Mouse (Mus musculus): ENCODE measurements at regions not wholly inside any gene's neighbourhood (a gene's known extent, or its start where the extent isn't known, plus 50 kb on each side); places are given as distances from the start of the nearest gene placed in this dataset.

GRCm38 (mm10) chr6:11534930-11535880, 372.1 kb downstream of the Ndufa4 start:
- Histone ChIP-seq H3K4me3 (ENCODE audit: low read depth, low read length) (no peak overlapping the region), H3K4me1 (ENCODE audit: control insufficient read depth, insufficient read depth) (no peaks in the 10 kb centered on the region), H3K9ac (replicated peaks; ENCODE audit: low read depth, low read length) (no peak overlapping the region), H3K36me3 (replicated peaks; ENCODE audit: control insufficient read depth, insufficient read depth, low read length) (no peaks in the 10 kb centered on the region), H3K4me2 (ENCODE audit: low read depth, low read length) (no peak overlapping the region), H3K27me3 (ENCODE audit: control insufficient read depth, insufficient read depth, low read length) (no peaks in the 10 kb centered on the region), H3K27ac (ENCODE audit: low read depth) (no peak overlapping the region), H3K9me3 (replicated peaks; ENCODE audit: control insufficient read depth, low read length) (no peaks in the 10 kb centered on the region)
- no peak for ATAC-seq (ENCODE audit: insufficient read depth, low read depth)
- 72% methylated on average over 8 of the region's 8 CpGs for WGBS
- no peak for TF ChIP-seq CTCF (IDR thresholded peaks at IDR 0.05; ENCODE audit: low read depth)
- no peak for TF ChIP-seq EP300 (IDR thresholded peaks at IDR 0.05; ENCODE audit: low read depth)
- no peak for DNase-seq (ENCODE audit: low spot score)

GRCm38 (mm10) chr6:11503136-11503535, 404.2 kb downstream of the Ndufa4 start:
- WGBS: 65% methylated on average over 2 of the region's 2 CpGs
- no peaks in the 10 kb centered on the region for H3K9me3 ChIP-seq (replicated peaks; ENCODE audit: control insufficient read depth, low read length)
- ATAC-seq (ENCODE audit: insufficient read depth, low read depth): no peak
- no peaks in the 10 kb centered on the region for H3K36me3 ChIP-seq (replicated peaks; ENCODE audit: control insufficient read depth, insufficient read depth, low read length)
- H3K4me1 ChIP-seq (ENCODE audit: control insufficient read depth, insufficient read depth): no peaks in the 10 kb centered on the region
- H3K4me2 ChIP-seq (ENCODE audit: low read depth, low read length): no peak overlapping the region
- H3K4me3 ChIP-seq (ENCODE audit: low read depth, low read length): no peak overlapping the region
- H3K9ac ChIP-seq (replicated peaks; ENCODE audit: low read depth, low read length): no peak overlapping the region
- H3K27me3 ChIP-seq (ENCODE audit: control insufficient read depth, insufficient read depth, low read length): no peaks in the 10 kb centered on the region
- TF ChIP-seq CTCF (IDR thresholded peaks at IDR 0.05; ENCODE audit: low read depth) (no peak), EP300 (IDR thresholded peaks at IDR 0.05; ENCODE audit: low read depth) (no peak)
- H3K27ac ChIP-seq (ENCODE audit: low read depth): no peak overlapping the region
- no peak for DNase-seq (ENCODE audit: low spot score)

- H3K4me3 ChIP-seq (ENCODE audit: low read depth, low read length): no peak overlapping the region
- H3K27ac ChIP-seq (ENCODE audit: low read depth): no peak overlapping the region
- no peak overlapping the region for H3K9ac ChIP-seq (replicated peaks; ENCODE audit: low read depth, low read length)
- DNase-seq (ENCODE audit: low spot score): no peak
- ATAC-seq (ENCODE audit: insufficient read depth, low read depth): no peak
- H3K36me3 ChIP-seq (replicated peaks; ENCODE audit: control insufficient read depth, insufficient read depth, low read length): no peaks in the 10 kb centered on the region
- H3K4me1 ChIP-seq (ENCODE audit: control insufficient read depth, insufficient read depth): no peaks in the 10 kb centered on the region
- TF ChIP-seq EP300 (IDR thresholded peaks at IDR 0.05; ENCODE audit: low read depth) (no peak), CTCF (IDR thresholded peaks at IDR 0.05; ENCODE audit: low read depth) (no peak)
- no peaks in the 10 kb centered on the region for H3K9me3 ChIP-seq (replicated peaks; ENCODE audit: control insufficient read depth, low read length)
- H3K27me3 ChIP-seq (ENCODE audit: control insufficient read depth, insufficient read depth, low read length): no peaks in the 10 kb centered on the region
- H3K4me2 ChIP-seq (ENCODE audit: low read depth, low read length): no peak overlapping the region
- 81% methylated on average over 2 of the region's 2 CpGs for WGBS
Observed at GRCm38 (mm10) chr6:11494427-11494826, 412.9 kb downstream of the Ndufa4 start.

GRCm38 (mm10) chr6:11476950-11477349, 430.3 kb downstream of the Ndufa4 start:
- no peak overlapping the region for H3K4me2 ChIP-seq (ENCODE audit: low read depth, low read length)
- H3K27ac ChIP-seq (ENCODE audit: low read depth): no peak overlapping the region
- no peak for ATAC-seq (ENCODE audit: insufficient read depth, low read depth)
- H3K4me1 ChIP-seq (ENCODE audit: control insufficient read depth, insufficient read depth): no peaks in the 10 kb centered on the region
- no peaks in the 10 kb centered on the region for H3K9me3 ChIP-seq (replicated peaks; ENCODE audit: control insufficient read depth, low read length)
- H3K36me3 ChIP-seq (replicated peaks; ENCODE audit: control insufficient read depth, insufficient read depth, low read length): no peaks in the 10 kb centered on the region
- no peaks in the 10 kb centered on the region for H3K27me3 ChIP-seq (ENCODE audit: control insufficient read depth, insufficient read depth, low read length)
- TF ChIP-seq CTCF (IDR thresholded peaks at IDR 0.05; ENCODE audit: low read depth) (no peak), EP300 (IDR thresholded peaks at IDR 0.05; ENCODE audit: low read depth) (no peak)
- no peak overlapping the region for H3K4me3 ChIP-seq (ENCODE audit: low read depth, low read length)
- no peak overlapping the region for H3K9ac ChIP-seq (replicated peaks; ENCODE audit: low read depth, low read length)
- no peak for DNase-seq (ENCODE audit: low spot score)
- WGBS: 47% methylated on average over 2 of the region's 2 CpGs

Measured in heart, postnatal 0 days (tissue).